Mouse (Mus musculus) bone marrow, adult 2 months (tissue): ENCODE measurements at regions not wholly inside any gene's neighbourhood (a gene's known extent, or its start where the extent isn't known, plus 50 kb on each side); places are given as distances from the start of the nearest gene placed in this dataset.

Experiments
- H3K27ac ChIP-seq: fragments of 200-500 bp; 2 replicates; pipeline ENCODE4 v1.5.1; 2012; ENCODE audit warnings: low read depth, mild to moderate bottlenecking, control low read depth, inconsistent platforms, low read length; ENCODE audit not compliant: control insufficient read depth, poor library complexity, insufficient read depth
- H3K4me1 ChIP-seq: fragments of 200-500 bp; 2 replicates; pipeline ENCODE4 v1.6.1; 2011; ENCODE audit warnings: low read length; ENCODE audit not compliant: control insufficient read depth, insufficient read depth
- H3K4me3 ChIP-seq: fragments of 200-500 bp; replicated peaks from 2 replicates; pipeline ENCODE3; 2011; ENCODE audit warnings: mild to moderate bottlenecking, low read depth, low read length, control low read depth; ENCODE audit not compliant: control insufficient read depth
- CTCF ChIP-seq: fragments of 200-500 bp; IDR thresholded peaks from 2 replicates; pipeline ENCODE4 v1.5.1; 2011; ENCODE audit warnings: low read length, control low read depth; ENCODE audit not compliant: control insufficient read depth, insufficient read depth
- POLR2A ChIP-seq: fragments of 200-500 bp; IDR thresholded peaks from 2 replicates; pipeline ENCODE4 v1.6.1; 2011; ENCODE audit warnings: low read depth, mild to moderate bottlenecking, control low read depth, low read length, borderline replicate concordance; ENCODE audit not compliant: control insufficient read depth
- WGBS: fragments of 180-500 bp; shearing (Covaris S2); methylation state at CpG from one replicate; pipeline ENCODE4 v1.1.7; 2018; 5-methylcytosine and 5-hydroxymethylcytosine counted together

DNA sequence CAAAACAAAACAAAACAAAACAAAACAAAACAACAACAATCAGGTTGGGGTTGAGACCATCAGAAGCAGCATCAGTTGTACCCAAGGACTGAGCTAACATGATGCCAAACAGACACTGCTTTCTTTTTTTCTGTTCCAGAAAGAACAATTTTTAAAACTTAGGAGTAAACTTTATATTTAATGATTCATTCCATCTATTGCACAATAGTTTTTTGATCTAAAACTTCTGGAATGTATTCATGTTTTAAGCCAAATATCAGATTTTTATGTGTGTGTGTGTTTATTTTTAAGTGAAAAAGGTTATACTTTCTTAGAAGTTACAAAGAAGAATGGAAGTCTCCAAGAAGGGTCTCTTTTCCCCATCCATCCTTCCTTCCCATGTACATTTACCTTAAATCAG is 174.0 kb downstream of the Dusp6 start:
- H3K4me3 ChIP-seq = no peak overlapping the region
- peaks cover 1% of the 10 kb centered on the region; the same call in 1 of the 2 replicates for H3K4me1 ChIP-seq
- no peak overlapping the region for H3K27ac ChIP-seq
- TF ChIP-seq CTCF = no peak

DNA sequence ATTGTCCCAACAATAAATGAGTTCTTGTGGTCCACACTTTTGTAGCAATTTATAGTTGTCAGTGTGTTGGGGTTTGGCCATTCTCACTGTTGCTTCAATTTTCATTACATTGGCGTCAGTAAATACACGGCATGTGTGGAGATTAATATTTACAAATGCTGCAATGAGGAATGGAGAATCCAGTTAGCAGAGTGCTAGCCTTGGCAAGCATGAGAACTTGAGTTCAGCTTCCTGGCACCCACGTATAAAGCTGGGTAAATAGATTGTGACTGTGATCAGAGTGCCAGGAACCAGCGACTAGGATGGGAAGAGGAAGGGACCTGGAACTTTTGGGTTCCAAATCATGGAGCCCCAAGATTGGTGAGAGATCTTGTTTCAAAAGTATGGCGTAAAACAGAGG is 177.1 kb downstream of the Dusp6 start:
- peaks cover 4% of the 10 kb centered on the region; the same call in 1 of the 2 replicates for H3K4me1 ChIP-seq
- H3K4me3 ChIP-seq = no peak overlapping the region
- no peak overlapping the region for H3K27ac ChIP-seq
- WGBS = 74% methylated on average over 5 of the region's 5 CpGs
- TF ChIP-seq POLR2A = no peak

- Histone ChIP-seq H3K4me3 (no peak overlapping the region), H3K27ac (no peak overlapping the region; the same call in 1 of the 2 replicates), H3K4me1 (peaks cover 4% of the 10 kb centered on the region; the same call in 1 of the 2 replicates)
- TF ChIP-seq POLR2A (no peak), CTCF (no peak)
- WGBS = 5% methylated on average over 6 of the region's 6 CpGs
Observed at GRCm38 (mm10) chr10:99441014-99441413, 178.0 kb downstream of the Dusp6 start.

DNA sequence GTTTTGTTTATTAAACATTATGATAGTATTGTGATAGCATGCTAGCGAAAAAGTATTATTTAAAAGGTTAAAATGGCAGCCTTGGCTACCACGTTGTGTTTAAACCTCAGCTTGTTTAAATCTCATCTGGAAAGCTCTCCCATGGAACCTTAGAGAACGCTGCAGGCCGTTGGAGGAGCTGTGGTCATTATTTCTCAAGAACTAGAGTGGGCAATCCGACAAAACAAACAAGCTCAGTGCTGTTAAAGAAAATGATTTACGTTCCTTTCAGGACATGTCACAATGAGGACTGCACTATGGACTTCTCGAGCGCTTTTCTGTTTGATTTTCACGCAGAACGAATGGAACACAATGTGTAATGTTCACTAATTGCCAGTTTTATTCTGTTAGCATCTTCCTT is 178.9 kb downstream of the Dusp6 start:
- no peak overlapping the region for H3K4me3 ChIP-seq
- H3K27ac ChIP-seq = no peak overlapping the region
- WGBS = 42% methylated on average over 10 of the region's 10 CpGs
- TF ChIP-seq CTCF (no peak), POLR2A (no peak)
- H3K4me1 ChIP-seq = peaks cover 4% of the 10 kb centered on the region; the same call in 1 of the 2 replicates

DNA sequence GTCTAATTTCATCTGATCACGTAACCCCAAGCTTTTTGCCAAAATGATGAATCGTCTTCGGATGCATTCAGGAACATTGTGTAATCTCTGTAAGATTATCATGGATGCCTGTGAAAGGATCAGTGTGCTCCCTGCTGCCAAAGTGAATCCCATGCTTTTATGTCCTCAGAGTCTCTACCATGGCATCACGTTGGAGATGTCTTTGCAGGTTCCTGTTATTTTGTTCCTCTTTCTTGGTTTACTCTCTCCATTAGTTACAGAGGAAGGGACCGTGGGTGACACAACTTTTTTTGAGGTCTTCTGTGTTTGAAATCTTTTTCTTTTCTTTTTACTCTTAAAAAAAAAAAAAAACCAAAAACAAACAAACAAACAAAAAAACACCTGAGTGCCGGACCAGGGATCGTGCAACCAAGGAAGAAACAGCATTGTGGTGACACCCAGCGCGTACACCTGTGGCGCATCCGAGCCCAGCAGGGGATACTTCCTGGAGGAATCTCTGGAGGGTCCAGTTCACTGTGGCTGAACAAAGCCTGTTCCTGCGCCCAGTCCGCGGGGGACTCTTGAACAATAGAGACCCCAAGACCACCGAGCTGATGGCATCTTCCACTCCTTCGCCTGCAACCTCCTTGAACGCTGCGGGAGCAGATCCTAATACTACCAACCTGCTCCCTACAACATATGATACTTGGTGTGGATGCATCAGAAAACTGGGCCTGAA is 180.6 kb downstream of the Dusp6 start:
- H3K27ac ChIP-seq = peak overlapping the region; percentile 93
- no peak for TF ChIP-seq POLR2A
- no peak for TF ChIP-seq CTCF
- peaks cover 4% of the 10 kb centered on the region; the same call in 1 of the 2 replicates for H3K4me1 ChIP-seq
- peak overlapping the region; percentile 51 for H3K4me3 ChIP-seq
- WGBS = 55% methylated on average over 18 of the region's 18 CpGs

GRCm38 (mm10) chr10:99450714-99451625 is 187.9 kb downstream of the Dusp6 start:
- Histone ChIP-seq H3K27ac (no peak overlapping the region), H3K4me1 (no peaks in the 10 kb centered on the region; the same call in 1 of the 2 replicates), H3K4me3 (no peak overlapping the region)
- WGBS = 50% methylated on average over 9 of the region's 9 CpGs
- no peak for TF ChIP-seq CTCF
- TF ChIP-seq POLR2A = no peak

DNA sequence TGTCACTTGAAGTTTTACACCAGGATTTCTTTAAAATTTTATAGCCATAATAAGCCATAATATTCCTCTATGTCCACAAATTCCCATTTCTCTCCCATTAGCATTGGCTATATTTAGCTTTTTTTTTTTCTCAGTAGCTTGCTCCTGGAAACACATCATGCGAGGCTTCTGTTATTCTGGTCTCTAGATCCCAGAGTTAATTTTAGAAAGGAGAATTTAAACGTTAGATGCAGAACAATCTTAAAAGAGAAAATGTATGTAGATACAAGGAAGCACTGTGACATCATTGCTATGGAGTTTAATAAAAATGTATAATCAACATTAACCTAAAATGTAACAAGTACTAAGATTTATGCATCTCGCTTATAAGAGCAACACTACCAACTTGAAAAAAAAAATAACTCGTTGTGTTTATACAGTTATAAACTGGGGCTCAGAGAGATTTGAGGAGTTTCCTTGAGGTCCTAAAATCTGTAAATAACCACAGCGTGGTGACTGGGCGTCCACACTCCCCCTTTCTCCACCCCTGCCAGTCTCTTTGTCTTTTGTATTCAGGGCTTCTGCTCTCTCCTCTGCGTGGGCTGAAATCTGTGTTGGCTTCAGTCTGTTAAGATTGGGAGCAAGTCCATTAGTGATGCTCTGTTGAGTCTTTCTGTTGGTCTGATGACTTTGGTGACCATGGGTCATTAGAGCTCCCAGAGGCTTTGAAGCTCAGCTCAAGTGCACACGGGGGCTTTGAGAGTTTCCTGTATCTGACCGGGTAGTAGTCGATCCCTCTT is 188.8 kb downstream of the Dusp6 start:
- H3K27ac ChIP-seq = no peak overlapping the region
- no peak overlapping the region for H3K4me3 ChIP-seq
- no peaks in the 10 kb centered on the region; the same call in 1 of the 2 replicates for H3K4me1 ChIP-seq
- WGBS = 55% methylated on average over 10 of the region's 10 CpGs
- TF ChIP-seq CTCF (no peak), POLR2A (no peak)

DNA sequence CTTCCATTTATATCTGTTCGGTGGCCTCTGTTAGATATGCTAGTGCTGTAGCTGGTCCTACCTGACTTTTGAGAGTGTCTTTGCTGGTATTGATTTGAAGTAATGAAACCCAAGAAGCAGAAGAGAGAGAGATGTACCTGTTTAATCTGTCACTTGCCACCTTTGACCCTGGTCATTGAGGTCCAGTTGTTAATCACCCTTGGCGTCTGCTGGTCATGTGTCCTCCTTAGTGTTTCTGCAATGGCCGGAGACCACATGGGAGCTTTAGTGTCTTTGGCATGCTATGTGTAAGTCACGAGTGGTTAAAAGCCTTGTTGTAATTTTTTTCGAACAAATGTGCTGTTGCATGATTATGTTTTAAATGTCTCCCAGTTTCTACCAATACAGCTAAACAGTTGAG is 193.1 kb downstream of the Dusp6 start:
- WGBS = 80% methylated on average over 5 of the region's 5 CpGs
- Histone ChIP-seq H3K4me3 (no peak overlapping the region), H3K27ac (no peak overlapping the region), H3K4me1 (peaks cover 4% of the 10 kb centered on the region; the same call in 1 of the 2 replicates)
- TF ChIP-seq CTCF (no peak), POLR2A (no peak)
